Mouse (Mus musculus): ENCODE measurements at regions not wholly inside any gene's neighbourhood (a gene's known extent, or its start where the extent isn't known, plus 50 kb on each side); places are given as distances from the start of the nearest gene placed in this dataset.
"Not testable (repeated sequence)": the region's sequence is repeated elsewhere in the genome, so short reads cannot be mapped to it uniquely, and the experiment has no call there.

- H3K36me3 ChIP-seq (ENCODE audit: control insufficient read depth, insufficient read depth, low read length, poor library complexity, severe bottlenecking); H3K27ac ChIP-seq (ENCODE audit: insufficient read depth, low read length); H3K4me1 ChIP-seq (ENCODE audit: control insufficient read depth, insufficient read depth, low read length); H3K9me3 ChIP-seq (replicated peaks; ENCODE audit: control insufficient read depth, insufficient read depth, low read length, poor library complexity, severe bottlenecking); H3K9ac ChIP-seq (ENCODE audit: low read depth, poor library complexity, severe bottlenecking); H3K27me3 ChIP-seq (ENCODE audit: control insufficient read depth, insufficient read depth, low read length, poor library complexity, severe bottlenecking); H3K4me3 ChIP-seq (ENCODE audit: low read depth, low read length): not testable (repeated sequence)
- peak; percentile 23 for TF ChIP-seq CTCF (IDR thresholded peaks at IDR 0.05; ENCODE audit: low read depth, low read length)
Observed at GRCm38 (mm10) chr12:21680026-21680425, 262.6 kb upstream of the Ywhaq start.

- not testable (repeated sequence) for H3K9ac ChIP-seq (ENCODE audit: low read depth, poor library complexity, severe bottlenecking); H3K4me1 ChIP-seq (ENCODE audit: control insufficient read depth, insufficient read depth, low read length); H3K4me3 ChIP-seq (ENCODE audit: low read depth, low read length); H3K27ac ChIP-seq (ENCODE audit: insufficient read depth, low read length); H3K27me3 ChIP-seq (ENCODE audit: control insufficient read depth, insufficient read depth, low read length, poor library complexity, severe bottlenecking); H3K36me3 ChIP-seq (ENCODE audit: control insufficient read depth, insufficient read depth, low read length, poor library complexity, severe bottlenecking)
- peaks cover 18% of the 10 kb centered on the region for H3K9me3 ChIP-seq (replicated peaks; ENCODE audit: control insufficient read depth, insufficient read depth, low read length, poor library complexity, severe bottlenecking)
Observed at GRCm38 (mm10) chr12:21649381-21649780, 231.9 kb upstream of the Ywhaq start.

GRCm38 (mm10) chr12:21613781-21614180 lies 196.3 kb upstream of the Ywhaq start:
- not testable (repeated sequence) for H3K27ac ChIP-seq (ENCODE audit: insufficient read depth, low read length); H3K36me3 ChIP-seq (ENCODE audit: control insufficient read depth, insufficient read depth, low read length, poor library complexity, severe bottlenecking); H3K9ac ChIP-seq (ENCODE audit: low read depth, poor library complexity, severe bottlenecking); H3K4me1 ChIP-seq (ENCODE audit: control insufficient read depth, insufficient read depth, low read length); H3K4me3 ChIP-seq (ENCODE audit: low read depth, low read length); H3K27me3 ChIP-seq (ENCODE audit: control insufficient read depth, insufficient read depth, low read length, poor library complexity, severe bottlenecking); H3K9me3 ChIP-seq (replicated peaks; ENCODE audit: control insufficient read depth, insufficient read depth, low read length, poor library complexity, severe bottlenecking)
- peak; percentile 64 for TF ChIP-seq CTCF (IDR thresholded peaks at IDR 0.05; ENCODE audit: low read depth, low read length)

- Histone ChIP-seq H3K36me3 (ENCODE audit: control insufficient read depth, insufficient read depth, low read length, poor library complexity, severe bottlenecking) (no peaks in the 10 kb centered on the region), H3K9ac (ENCODE audit: low read depth, poor library complexity, severe bottlenecking) (no peak overlapping the region), H3K9me3 (replicated peaks; ENCODE audit: control insufficient read depth, insufficient read depth, low read length, poor library complexity, severe bottlenecking) (no peaks in the 10 kb centered on the region), H3K4me1 (ENCODE audit: control insufficient read depth, insufficient read depth, low read length) (no peaks in the 10 kb centered on the region), H3K27me3 (ENCODE audit: control insufficient read depth, insufficient read depth, low read length, poor library complexity, severe bottlenecking) (no peaks in the 10 kb centered on the region), H3K27ac (ENCODE audit: insufficient read depth, low read length) (no peak overlapping the region), H3K4me3 (ENCODE audit: low read depth, low read length) (no peak overlapping the region)
- TF ChIP-seq EP300 (IDR thresholded peaks at IDR 0.05; ENCODE audit: insufficient read depth, low read depth, low read length) (no peak), CTCF (IDR thresholded peaks at IDR 0.05; ENCODE audit: low read depth, low read length) (no peak), POLR2A (IDR thresholded peaks at IDR 0.05; ENCODE audit: insufficient read depth, low read length) (no peak)
Observed at GRCm38 (mm10) chr12:21568415-21569040, 151.1 kb upstream of the Ywhaq start.

- H3K27me3 ChIP-seq (ENCODE audit: control insufficient read depth, insufficient read depth, low read length, poor library complexity, severe bottlenecking); H3K27ac ChIP-seq (ENCODE audit: insufficient read depth, low read length); H3K9ac ChIP-seq (ENCODE audit: low read depth, poor library complexity, severe bottlenecking); H3K36me3 ChIP-seq (ENCODE audit: control insufficient read depth, insufficient read depth, low read length, poor library complexity, severe bottlenecking); H3K4me1 ChIP-seq (ENCODE audit: control insufficient read depth, insufficient read depth, low read length); H3K9me3 ChIP-seq (replicated peaks; ENCODE audit: control insufficient read depth, insufficient read depth, low read length, poor library complexity, severe bottlenecking); H3K4me3 ChIP-seq (ENCODE audit: low read depth, low read length): not testable (repeated sequence)
Observed at GRCm38 (mm10) chr12:21543962-21544361, 126.5 kb upstream of the Ywhaq start.

- not testable (repeated sequence) for H3K27ac ChIP-seq (ENCODE audit: insufficient read depth, low read length); H3K4me1 ChIP-seq (ENCODE audit: control insufficient read depth, insufficient read depth, low read length); H3K36me3 ChIP-seq (ENCODE audit: control insufficient read depth, insufficient read depth, low read length, poor library complexity, severe bottlenecking)
Observed at GRCm38 (mm10) chr12:21543153-21543894, 125.9 kb upstream of the Ywhaq start.

More at GRCm38 (mm10) chr12:21543153-21543894, 125.9 kb upstream of the Ywhaq start:
- not testable (repeated sequence) for H3K9me3 ChIP-seq (replicated peaks; ENCODE audit: control insufficient read depth, insufficient read depth, low read length, poor library complexity, severe bottlenecking); H3K27me3 ChIP-seq (ENCODE audit: control insufficient read depth, insufficient read depth, low read length, poor library complexity, severe bottlenecking)
- peak overlapping the region; percentile 75 for H3K4me3 ChIP-seq (ENCODE audit: low read depth, low read length)
- 0 out of 2 replicates have a peak overlapping the region, but pooled peaks have one; percentile 26 for H3K9ac ChIP-seq (ENCODE audit: low read depth, poor library complexity, severe bottlenecking)

Data from ES-Bruce4 (cell line).